Mouse (Mus musculus): ENCODE results near the gene Ccdc110. TPM values are rescaled to one million over a fixed set of nuclear protein-coding genes. Genes with fewer than 3 reads are reported as not detected.

The Ccdc110 gene
- polyA plus RNA-seq, 1 experiment from 2014 or later, result not detected

GRCm38 (mm10) chr8:45975126-45975836 lies 40.9 kb downstream of the Ccdc110 start, which contains the start of the genes 1700029J07Rik and Ufsp2:
Gene 1700029J07Rik (minus strand): TSS chr8:45975252.
Gene Ufsp2 (plus strand): TSS chr8:45975528.
- no peaks in the 10 kb centered on the region for H3K27me3 ChIP-seq (ENCODE audit: control insufficient read depth, insufficient read depth, low read length)
- H3K27ac ChIP-seq (replicated peaks in 1 of 2; ENCODE audit: control insufficient read depth in 1 of 2, insufficient read depth in 1 of 2, low read depth in 2 of 2, low read length in 2 of 2), result peak within 1 kb of the TSS; percentile 69 to 76
- H3K4me2 ChIP-seq (ENCODE audit: low read length), result peak within 1 kb of the TSS; percentile 65
- 0 out of 2 replicates have a peak, but pooled peaks cover 3% of the 10 kb centered on the region for H3K9me3 ChIP-seq (ENCODE audit: control insufficient read depth, low read length)
- peaks cover 24% of the 10 kb centered on the region for H3K36me3 ChIP-seq (ENCODE audit: control insufficient read depth, insufficient read depth, low read length)
- ATAC-seq (ENCODE audit: insufficient number of reproducible peaks, insufficient read depth, low FRiP score, low read depth), result peak; percentile 95
- peaks cover 8 to 10% of the 10 kb centered on the region in 2 experiments; a peak in 3 of 4 replicates for H3K4me1 ChIP-seq (ENCODE audit: control insufficient read depth in 2 of 2, insufficient read depth in 2 of 2, low read length in 2 of 2)
- WGBS, result 1% methylated on average over 57 of the region's 57 CpGs
- H3K9ac ChIP-seq (ENCODE audit: low read length), result peak within 1 kb of the TSS; percentile 79
- peak within 1 kb of the TSS; percentile 63 to 65 for H3K4me3 ChIP-seq (ENCODE audit: control insufficient read depth in 1 of 2, insufficient read depth in 1 of 2, low read depth in 1 of 2, low read length in 2 of 2)

GRCm38 (mm10) chr8:45975837-45976468 lies 41.5 kb downstream of the Ccdc110 start:
- Histone ChIP-seq H3K27ac (replicated peaks in 1 of 2; ENCODE audit: control insufficient read depth in 1 of 2, insufficient read depth in 1 of 2, low read depth in 2 of 2, low read length in 2 of 2) (peak overlapping the region in 1 of 2 experiments; percentile 76; a peak in 1 of 4 replicates), H3K4me2 (ENCODE audit: low read length) (peak overlapping the region; percentile 65), H3K9me3 (ENCODE audit: control insufficient read depth, low read length) (0 out of 2 replicates have a peak, but pooled peaks cover 3% of the 10 kb centered on the region), H3K9ac (ENCODE audit: low read length) (peak overlapping the region; percentile 79), H3K27me3 (ENCODE audit: control insufficient read depth, insufficient read depth, low read length) (no peaks in the 10 kb centered on the region), H3K4me3 (ENCODE audit: control insufficient read depth in 1 of 2, insufficient read depth in 1 of 2, low read depth in 1 of 2, low read length in 2 of 2) (peak overlapping the region; percentile 63 to 65), H3K4me1 (ENCODE audit: control insufficient read depth in 2 of 2, insufficient read depth in 2 of 2, low read length in 2 of 2) (peaks cover 8 to 10% of the 10 kb centered on the region in 2 experiments; a peak in 3 of 4 replicates), H3K36me3 (ENCODE audit: control insufficient read depth, insufficient read depth, low read length) (peaks cover 30% of the 10 kb centered on the region)
- ATAC-seq (ENCODE audit: insufficient number of reproducible peaks, insufficient read depth, low FRiP score, low read depth), result no peak
- WGBS, result 57% methylated on average over 11 of the region's 11 CpGs

GRCm38 (mm10) chr8:45986665-45987064 lies 52.2 kb downstream of the Ccdc110 start:
- Histone ChIP-seq H3K9me3 (ENCODE audit: control insufficient read depth, low read length) (no peaks in the 10 kb centered on the region), H3K4me3 (ENCODE audit: control insufficient read depth in 1 of 2, insufficient read depth in 1 of 2, low read depth in 1 of 2, low read length in 2 of 2) (no peak overlapping the region), H3K9ac (ENCODE audit: low read length) (no peak overlapping the region), H3K4me1 (ENCODE audit: control insufficient read depth in 2 of 2, insufficient read depth in 2 of 2, low read length in 2 of 2) (no peaks in the 10 kb centered on the region), H3K27ac (replicated peaks in 1 of 2; ENCODE audit: control insufficient read depth in 1 of 2, insufficient read depth in 1 of 2, low read depth in 2 of 2, low read length in 2 of 2) (no peak overlapping the region), H3K27me3 (ENCODE audit: control insufficient read depth, insufficient read depth, low read length) (no peaks in the 10 kb centered on the region), H3K4me2 (ENCODE audit: low read length) (no peak overlapping the region), H3K36me3 (ENCODE audit: control insufficient read depth, insufficient read depth, low read length) (peaks cover 78% of the 10 kb centered on the region)
- WGBS, result 77% methylated on average over 3 of the region's 3 CpGs
- no peak for ATAC-seq (ENCODE audit: insufficient number of reproducible peaks, insufficient read depth, low FRiP score, low read depth)

GRCm38 (mm10) chr8:45988189-45988588 lies 53.8 kb downstream of the Ccdc110 start:
- peaks cover 71% of the 10 kb centered on the region for H3K36me3 ChIP-seq (ENCODE audit: control insufficient read depth, insufficient read depth, low read length)
- H3K9ac ChIP-seq (ENCODE audit: low read length), result no peak overlapping the region
- H3K9me3 ChIP-seq (ENCODE audit: control insufficient read depth, low read length), result no peaks in the 10 kb centered on the region
- H3K4me1 ChIP-seq (ENCODE audit: control insufficient read depth in 2 of 2, insufficient read depth in 2 of 2, low read length in 2 of 2), result no peaks in the 10 kb centered on the region
- no peak overlapping the region for H3K4me2 ChIP-seq (ENCODE audit: low read length)
- H3K4me3 ChIP-seq (ENCODE audit: control insufficient read depth in 1 of 2, insufficient read depth in 1 of 2, low read depth in 1 of 2, low read length in 2 of 2), result no peak overlapping the region
- no peak for ATAC-seq (ENCODE audit: insufficient number of reproducible peaks, insufficient read depth, low FRiP score, low read depth)
- H3K27ac ChIP-seq (replicated peaks in 1 of 2; ENCODE audit: control insufficient read depth in 1 of 2, insufficient read depth in 1 of 2, low read depth in 2 of 2, low read length in 2 of 2), result no peak overlapping the region
- 46% methylated on average over 2 of the region's 2 CpGs for WGBS
- no peaks in the 10 kb centered on the region for H3K27me3 ChIP-seq (ENCODE audit: control insufficient read depth, insufficient read depth, low read length)

GRCm38 (mm10) chr8:45990631-45991310 lies 56.4 kb downstream of the Ccdc110 start:
- H3K4me2 ChIP-seq (ENCODE audit: low read length), result no peak overlapping the region
- no peaks in the 10 kb centered on the region for H3K9me3 ChIP-seq (ENCODE audit: control insufficient read depth, low read length)
- no peak overlapping the region for H3K4me3 ChIP-seq (ENCODE audit: control insufficient read depth in 1 of 2, insufficient read depth in 1 of 2, low read depth in 1 of 2, low read length in 2 of 2)
- H3K27me3 ChIP-seq (ENCODE audit: control insufficient read depth, insufficient read depth, low read length), result no peaks in the 10 kb centered on the region
- H3K4me1 ChIP-seq (ENCODE audit: control insufficient read depth in 2 of 2, insufficient read depth in 2 of 2, low read length in 2 of 2), result no peaks in the 10 kb centered on the region
- H3K9ac ChIP-seq (ENCODE audit: low read length), result no peak overlapping the region
- no peak overlapping the region for H3K27ac ChIP-seq (replicated peaks in 1 of 2; ENCODE audit: control insufficient read depth in 1 of 2, insufficient read depth in 1 of 2, low read depth in 2 of 2, low read length in 2 of 2)
- H3K36me3 ChIP-seq (ENCODE audit: control insufficient read depth, insufficient read depth, low read length), result peaks cover 71% of the 10 kb centered on the region
- ATAC-seq (ENCODE audit: insufficient number of reproducible peaks, insufficient read depth, low FRiP score, low read depth), result no peak
- WGBS, result 96% methylated on average over 4 of the region's 4 CpGs

Other genes with a start within 250 kb of the Ccdc110 start
- 188 and 196 TPM in 2 replicates for gene Pdlim3, start 49.2 kb upstream of the Ccdc110 start, polyA plus RNA-seq (2014; fragmentation: Nextera tagmentation; extraction: Ambion mirVana)
- 2.4 and 2.8 TPM in 2 replicates for gene 1700029J07Rik, start 40.6 kb downstream of the Ccdc110 start, polyA plus RNA-seq (2014; fragmentation: Nextera tagmentation; extraction: Ambion mirVana)
- 52.9 and 57.1 TPM in 2 replicates for gene Ufsp2, start 40.9 kb downstream of the Ccdc110 start, polyA plus RNA-seq (2014; fragmentation: Nextera tagmentation; extraction: Ambion mirVana)
- 1.1 and 1.3 TPM in 2 replicates for gene Lrp2bp, start 64.7 kb downstream of the Ccdc110 start, polyA plus RNA-seq (2014; fragmentation: Nextera tagmentation; extraction: Ambion mirVana)
- gene Ankrd37, start 71.1 kb downstream of the Ccdc110 start, polyA plus RNA-seq (2014; fragmentation: Nextera tagmentation; extraction: Ambion mirVana), result 13.4 and 17.7 TPM in 2 replicates
- 19.5 and 21.8 TPM in 2 replicates for gene Cfap97, start 217.2 kb downstream of the Ccdc110 start, polyA plus RNA-seq (2014; fragmentation: Nextera tagmentation; extraction: Ambion mirVana)
- 6.8 and 8.8 TPM in 2 replicates for gene Snx25, start 217.5 kb downstream of the Ccdc110 start, polyA plus RNA-seq (2014; fragmentation: Nextera tagmentation; extraction: Ambion mirVana)